Mouse (Mus musculus): ENCODE results near the gene Nxpe4. TPM values are rescaled to one million over a fixed set of nuclear protein-coding genes. Genes with fewer than 3 reads are reported as not detected.

The Nxpe4 gene
- polyA plus RNA-seq, 1 experiment from 2014 or later: 6.4 TPM

DNA sequence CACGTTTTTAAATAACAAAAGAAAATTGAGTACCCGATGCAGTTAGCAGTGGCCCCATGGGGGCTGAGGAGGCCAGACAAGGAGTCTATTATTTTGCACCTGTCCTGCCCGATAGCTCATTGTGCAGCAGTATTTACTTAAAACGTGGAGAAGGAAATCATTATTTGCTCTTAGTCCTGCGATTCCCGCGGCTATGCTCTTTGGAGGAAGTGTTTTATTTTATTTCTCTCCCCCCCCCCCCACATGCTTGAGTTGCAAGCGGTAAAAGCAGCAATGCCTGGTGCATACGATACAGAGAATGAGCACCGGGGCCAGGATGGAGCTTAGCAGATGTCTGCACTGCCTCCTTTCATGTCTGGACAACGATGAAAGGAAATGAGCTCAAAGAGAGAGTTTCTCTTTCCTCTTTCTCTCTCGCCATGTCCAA, 35.6 kb downstream of the Nxpe4 start:
- no peaks in the 10 kb centered on the region for H3K27me3 ChIP-seq
- peaks cover 14% of the 10 kb centered on the region for H3K4me1 ChIP-seq (replicated peaks)
- H3K4me2 ChIP-seq (replicated peaks): peak overlapping the region; percentile 19
- ATAC-seq: peak; percentile 48; the same call in 1 of the 2 replicates
- no peaks in the 10 kb centered on the region for H3K9me3 ChIP-seq
- H3K9ac ChIP-seq (replicated peaks): no peak overlapping the region; the same call in 1 of the 2 replicates
- H3K36me3 ChIP-seq: peaks cover 3% of the 10 kb centered on the region; the same call in 1 of the 2 replicates
- WGBS: 13% methylated on average over 12 of the region's 12 CpGs
- H3K4me3 ChIP-seq (replicated peaks): no peak overlapping the region
- peak overlapping the region; percentile 31 for H3K27ac ChIP-seq

DNA sequence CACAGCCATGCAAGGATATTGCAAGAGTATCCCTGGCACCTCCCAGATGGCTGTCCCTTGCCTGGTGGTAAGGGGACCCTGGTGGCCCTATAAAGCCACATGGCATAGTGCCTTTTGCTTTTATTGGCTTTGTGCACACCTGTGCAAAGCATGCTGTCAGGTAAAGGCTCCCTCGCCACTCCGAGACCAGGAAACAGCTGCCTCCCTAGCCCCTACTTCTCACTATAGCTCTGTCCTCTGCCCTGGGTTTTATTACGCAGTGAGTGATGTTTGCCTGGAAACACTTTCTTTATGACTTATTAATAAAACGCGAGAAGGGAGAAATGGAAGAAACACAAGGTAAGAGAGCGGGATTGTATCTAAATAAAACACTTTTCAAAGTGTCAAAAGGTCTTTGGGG, 49.1 kb downstream of the Nxpe4 start:
- H3K9ac ChIP-seq (replicated peaks): no peak overlapping the region
- H3K4me2 ChIP-seq (replicated peaks): no peak overlapping the region
- H3K27me3 ChIP-seq: no peaks in the 10 kb centered on the region
- no peaks in the 10 kb centered on the region for H3K9me3 ChIP-seq
- no peaks in the 10 kb centered on the region for H3K4me1 ChIP-seq (replicated peaks)
- no peak overlapping the region for H3K27ac ChIP-seq
- WGBS: 93% methylated on average over 6 of the region's 6 CpGs
- no peak overlapping the region for H3K4me3 ChIP-seq (replicated peaks)
- no peaks in the 10 kb centered on the region for H3K36me3 ChIP-seq
- no peak for ATAC-seq

- no peak overlapping the region for H3K9ac ChIP-seq (replicated peaks)
- H3K4me2 ChIP-seq (replicated peaks): no peak overlapping the region
- 94% methylated on average over 5 of the region's 5 CpGs for WGBS
- H3K4me1 ChIP-seq (replicated peaks): no peaks in the 10 kb centered on the region
- H3K4me3 ChIP-seq (replicated peaks): no peak overlapping the region
- H3K27ac ChIP-seq: no peak overlapping the region
- no peaks in the 10 kb centered on the region for H3K27me3 ChIP-seq
- no peaks in the 10 kb centered on the region for H3K9me3 ChIP-seq
- no peaks in the 10 kb centered on the region for H3K36me3 ChIP-seq
- ATAC-seq: no peak
Measured at GRCm38 (mm10) chr9:48211912-48212311, 50.1 kb downstream of the Nxpe4 start.

DNA sequence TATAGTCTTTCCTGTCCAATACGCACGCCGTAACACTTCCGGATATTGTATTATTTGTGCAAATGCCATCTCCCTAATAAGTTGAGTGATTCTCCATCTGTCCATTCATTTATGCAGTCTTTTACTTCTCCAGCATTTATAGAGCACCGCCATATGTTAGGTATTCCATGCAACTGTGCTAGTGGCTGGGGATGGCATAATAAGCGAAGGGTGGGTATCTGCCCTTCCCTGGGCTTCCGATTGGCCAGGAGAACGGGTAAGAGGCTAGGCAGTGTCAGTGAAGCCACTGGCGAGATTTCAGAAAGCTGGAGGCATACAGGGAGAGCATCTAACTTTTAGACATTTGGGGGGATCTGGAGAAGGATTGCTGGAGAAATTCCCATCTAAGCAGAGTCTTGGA, 52.9 kb downstream of the Nxpe4 start:
- Histone ChIP-seq H3K4me2 (replicated peaks) (no peak overlapping the region), H3K36me3 (no peaks in the 10 kb centered on the region), H3K27me3 (no peaks in the 10 kb centered on the region), H3K4me1 (replicated peaks) (no peaks in the 10 kb centered on the region), H3K9ac (replicated peaks) (no peak overlapping the region), H3K27ac (no peak overlapping the region), H3K9me3 (no peaks in the 10 kb centered on the region), H3K4me3 (replicated peaks) (no peak overlapping the region)
- 88% methylated on average over 9 of the region's 9 CpGs for WGBS
- ATAC-seq: no peak

DNA sequence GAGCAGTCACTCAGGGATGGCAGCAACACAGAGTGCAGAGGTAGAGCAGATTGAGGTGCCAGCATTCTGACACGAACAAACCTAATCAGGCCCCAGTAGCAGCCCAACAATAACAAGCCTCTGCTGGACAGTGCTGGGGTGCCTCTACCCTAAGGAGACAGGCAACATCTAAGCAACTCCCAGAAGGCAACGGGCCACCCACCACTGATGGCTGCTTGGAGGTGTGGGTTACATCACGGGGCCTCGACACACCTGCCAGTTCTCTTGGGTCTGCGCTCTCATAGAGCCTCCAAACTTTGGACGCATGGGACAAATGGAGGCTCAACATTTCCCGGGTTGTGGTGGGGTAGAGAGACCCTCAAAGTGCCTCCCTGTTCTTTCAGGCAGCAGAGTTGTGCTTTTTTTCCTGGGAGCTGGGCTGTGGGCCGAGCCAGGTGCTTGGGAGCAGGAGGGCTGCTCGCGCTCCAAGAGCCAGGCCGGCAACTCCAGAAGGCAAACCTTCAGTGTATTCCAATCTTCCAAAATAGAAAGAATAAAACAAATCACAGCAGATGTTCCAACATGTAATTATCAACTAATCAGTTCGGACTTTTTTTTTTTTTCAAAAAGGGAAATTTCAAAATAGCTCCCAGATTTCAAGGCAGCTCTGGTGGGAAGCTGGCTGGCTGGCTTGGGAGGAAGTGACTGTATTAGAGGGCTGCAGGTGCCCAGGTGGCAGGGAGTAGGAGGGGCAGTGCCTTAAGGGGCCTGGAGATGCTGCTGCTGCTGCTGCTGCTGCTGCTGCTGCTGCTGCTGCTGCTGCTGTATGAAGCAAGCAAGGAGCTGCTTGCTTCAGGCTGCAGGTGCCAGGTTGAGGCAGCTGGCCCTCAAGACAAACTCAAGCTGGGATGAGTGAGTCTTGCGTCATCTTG, 54.5 kb downstream of the Nxpe4 start:
- no peak overlapping the region for H3K9ac ChIP-seq (replicated peaks)
- H3K27ac ChIP-seq: no peak overlapping the region
- H3K4me2 ChIP-seq (replicated peaks): no peak overlapping the region
- no peaks in the 10 kb centered on the region for H3K9me3 ChIP-seq
- ATAC-seq: no peak
- 85% methylated on average over 13 of the region's 13 CpGs for WGBS
- no peaks in the 10 kb centered on the region for H3K4me1 ChIP-seq (replicated peaks)
- H3K27me3 ChIP-seq: no peaks in the 10 kb centered on the region
- no peak overlapping the region for H3K4me3 ChIP-seq (replicated peaks)
- H3K36me3 ChIP-seq: no peaks in the 10 kb centered on the region

GRCm38 (mm10) chr9:48230706-48231105, 68.9 kb downstream of the Nxpe4 start:
- Histone ChIP-seq H3K27ac (no peak overlapping the region), H3K27me3 (no peaks in the 10 kb centered on the region), H3K4me1 (replicated peaks) (no peaks in the 10 kb centered on the region), H3K4me2 (replicated peaks) (no peak overlapping the region), H3K9ac (replicated peaks) (no peak overlapping the region), H3K9me3 (no peaks in the 10 kb centered on the region), H3K4me3 (replicated peaks) (no peak overlapping the region), H3K36me3 (no peaks in the 10 kb centered on the region)
- ATAC-seq: no peak
- WGBS: 93% methylated on average over 3 of the region's 3 CpGs

DNA sequence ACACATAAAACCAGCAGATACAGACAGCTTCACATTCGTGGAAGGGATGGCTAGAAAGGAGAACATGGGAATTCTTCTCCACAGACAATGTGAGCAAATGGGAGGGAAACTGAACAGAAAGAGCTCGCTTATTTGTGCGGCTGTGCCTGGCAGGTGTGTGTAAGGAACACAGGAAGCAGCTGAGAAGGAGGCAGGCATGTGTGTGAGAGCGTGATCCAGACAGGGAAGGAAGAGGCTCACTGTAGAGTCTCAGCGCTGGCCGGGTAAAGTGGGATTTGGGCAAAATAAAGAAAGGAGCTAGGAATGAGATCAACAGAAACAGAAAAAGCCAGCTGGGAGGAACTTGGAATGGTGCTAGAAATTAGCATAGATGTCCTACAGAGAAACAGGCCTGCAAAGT, 74.6 kb downstream of the Nxpe4 start:
- H3K36me3 ChIP-seq: no peaks in the 10 kb centered on the region
- no peaks in the 10 kb centered on the region for H3K9me3 ChIP-seq
- H3K27me3 ChIP-seq: no peaks in the 10 kb centered on the region
- no peak overlapping the region for H3K4me2 ChIP-seq (replicated peaks)
- H3K27ac ChIP-seq: no peak overlapping the region
- no peak for ATAC-seq
- 77% methylated on average over 6 of the region's 6 CpGs for WGBS
- H3K4me3 ChIP-seq (replicated peaks): no peak overlapping the region
- no peaks in the 10 kb centered on the region for H3K4me1 ChIP-seq (replicated peaks)
- H3K9ac ChIP-seq (replicated peaks): no peak overlapping the region

DNA sequence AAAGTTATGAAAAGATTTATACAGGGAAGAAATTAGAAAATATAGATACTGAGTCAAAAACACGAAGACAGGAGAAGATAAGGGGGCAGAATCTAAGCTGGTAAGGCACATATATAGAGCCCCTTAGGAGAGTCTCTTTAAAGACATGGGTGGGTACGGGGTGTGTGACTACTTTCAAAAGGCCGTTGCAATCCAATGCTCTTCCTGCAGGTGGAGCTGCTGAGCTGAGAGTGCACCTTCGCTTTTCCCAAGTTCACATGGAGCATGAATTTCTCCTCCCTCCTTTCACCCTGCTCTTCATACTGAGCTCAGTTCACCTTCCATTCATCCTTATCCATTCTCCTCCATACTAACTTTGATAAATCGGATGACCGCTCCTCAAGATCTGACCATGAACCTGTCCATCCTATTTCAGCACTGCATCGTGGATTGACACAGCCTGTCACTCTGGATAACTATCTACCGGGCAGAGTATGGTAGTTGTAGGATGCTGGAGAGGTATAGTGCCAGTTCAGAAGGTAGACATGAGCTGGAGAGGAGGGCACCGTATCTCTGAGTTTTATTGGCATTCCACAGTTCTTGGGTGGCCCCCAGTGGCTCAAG, 76.4 kb downstream of the Nxpe4 start:
- H3K4me3 ChIP-seq (replicated peaks): no peak overlapping the region
- ATAC-seq: no peak
- no peaks in the 10 kb centered on the region for H3K36me3 ChIP-seq
- no peak overlapping the region for H3K9ac ChIP-seq (replicated peaks)
- H3K27me3 ChIP-seq: no peaks in the 10 kb centered on the region
- no peak overlapping the region for H3K4me2 ChIP-seq (replicated peaks)
- H3K27ac ChIP-seq: no peak overlapping the region
- H3K4me1 ChIP-seq (replicated peaks): no peaks in the 10 kb centered on the region
- WGBS: 86% methylated on average over 9 of the region's 9 CpGs
- H3K9me3 ChIP-seq: no peaks in the 10 kb centered on the region

DNA sequence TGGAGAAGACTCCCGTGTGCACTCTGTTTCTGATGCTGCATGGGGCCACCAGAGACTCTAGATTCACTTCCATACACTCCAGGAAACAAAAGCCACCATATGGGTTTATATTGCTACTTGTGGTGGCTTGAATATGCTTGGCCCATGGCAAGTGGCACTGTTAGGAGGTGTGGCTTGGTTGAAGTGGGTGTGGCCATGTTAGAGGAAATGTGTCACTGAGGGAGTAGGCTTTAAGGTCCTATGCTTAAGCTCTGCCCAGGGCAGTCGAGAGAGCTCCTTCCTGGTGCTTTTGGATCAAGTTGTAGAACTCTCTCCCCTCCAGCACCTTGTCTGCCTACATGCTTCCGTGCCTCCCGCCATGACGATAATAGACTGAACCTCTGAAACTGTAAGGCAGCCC, 77.6 kb downstream of the Nxpe4 start:
- no peak for ATAC-seq
- H3K27ac ChIP-seq: no peak overlapping the region

DNA sequence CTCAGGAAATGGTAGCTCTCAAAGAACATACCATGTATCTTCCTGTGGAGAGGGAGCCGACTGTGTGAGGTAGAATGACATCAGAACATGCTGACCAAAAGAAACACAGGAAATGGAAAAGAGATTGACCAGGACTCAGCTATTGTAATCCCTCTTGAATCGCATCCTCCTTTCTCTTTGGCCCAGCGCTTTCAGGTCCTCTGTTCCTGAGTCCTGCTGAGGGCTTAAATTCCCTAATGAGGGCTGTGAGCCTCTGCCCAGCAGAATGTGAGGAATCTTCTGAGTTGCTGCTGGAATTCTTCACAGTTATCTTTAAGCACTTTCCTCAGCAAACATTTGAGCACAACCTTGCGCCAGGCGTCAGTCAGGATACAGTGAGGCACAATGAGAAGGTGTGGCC, 78.6 kb downstream of the Nxpe4 start:
- H3K27ac ChIP-seq: no peak overlapping the region
- no peaks in the 10 kb centered on the region for H3K27me3 ChIP-seq
- H3K9ac ChIP-seq (replicated peaks): no peak overlapping the region
- no peaks in the 10 kb centered on the region for H3K36me3 ChIP-seq
- ATAC-seq: no peak
- H3K4me2 ChIP-seq (replicated peaks): no peak overlapping the region
- 47% methylated on average over 5 of the region's 5 CpGs for WGBS
- H3K4me3 ChIP-seq (replicated peaks): no peak overlapping the region
- H3K9me3 ChIP-seq: no peaks in the 10 kb centered on the region
- H3K4me1 ChIP-seq (replicated peaks): peaks cover 12% of the 10 kb centered on the region

More for the DNA sequence above, 77.6 kb downstream of the Nxpe4 start:
- Histone ChIP-seq H3K4me2 (replicated peaks) (no peak overlapping the region), H3K9me3 (no peaks in the 10 kb centered on the region), H3K4me1 (replicated peaks) (peaks cover 9% of the 10 kb centered on the region; the same call in 1 of the 2 replicates), H3K4me3 (replicated peaks) (no peak overlapping the region), H3K36me3 (no peaks in the 10 kb centered on the region), H3K27me3 (no peaks in the 10 kb centered on the region), H3K9ac (replicated peaks) (no peak overlapping the region)
- WGBS: 92% methylated on average over 5 of the region's 5 CpGs

- Histone ChIP-seq H3K4me3 (replicated peaks) (no peak overlapping the region), H3K4me1 (replicated peaks) (peaks cover 14% of the 10 kb centered on the region), H3K27ac (no peak overlapping the region), H3K9ac (replicated peaks) (no peak overlapping the region), H3K4me2 (replicated peaks) (no peak overlapping the region), H3K9me3 (no peaks in the 10 kb centered on the region), H3K36me3 (no peaks in the 10 kb centered on the region), H3K27me3 (no peaks in the 10 kb centered on the region)
- WGBS: 90% methylated on average over 1 of the region's 1 CpGs
- ATAC-seq: no peak
Measured at GRCm38 (mm10) chr9:48241791-48242190, 80.0 kb downstream of the Nxpe4 start.

GRCm38 (mm10) chr9:48242756-48243155, 80.9 kb downstream of the Nxpe4 start:
- no peak for ATAC-seq

More at GRCm38 (mm10) chr9:48242756-48243155, 80.9 kb downstream of the Nxpe4 start:
- peaks cover 14% of the 10 kb centered on the region for H3K4me1 ChIP-seq (replicated peaks)
- no peaks in the 10 kb centered on the region for H3K9me3 ChIP-seq
- no peak overlapping the region for H3K4me2 ChIP-seq (replicated peaks)
- WGBS: 93% methylated on average over 2 of the region's 2 CpGs
- H3K4me3 ChIP-seq (replicated peaks): no peak overlapping the region
- H3K27me3 ChIP-seq: no peaks in the 10 kb centered on the region
- H3K36me3 ChIP-seq: no peaks in the 10 kb centered on the region
- no peak overlapping the region for H3K27ac ChIP-seq
- H3K9ac ChIP-seq (replicated peaks): no peak overlapping the region
